Mouse (Mus musculus) cerebellum, postnatal 25 days (tissue): ENCODE measurements around the gene Rnf11.
A peak's percentile ranks its signal among the peaks of the same experiment; 100 is the strongest.

ENCODE experiments used
- DNase-seq, 2 experiments: peaks; one replicate each; pipeline ENCODE4 v3.0.0; 2021; ENCODE audit warnings: mixed read lengths in 2 of 2

Rnf11 gene

DNA sequence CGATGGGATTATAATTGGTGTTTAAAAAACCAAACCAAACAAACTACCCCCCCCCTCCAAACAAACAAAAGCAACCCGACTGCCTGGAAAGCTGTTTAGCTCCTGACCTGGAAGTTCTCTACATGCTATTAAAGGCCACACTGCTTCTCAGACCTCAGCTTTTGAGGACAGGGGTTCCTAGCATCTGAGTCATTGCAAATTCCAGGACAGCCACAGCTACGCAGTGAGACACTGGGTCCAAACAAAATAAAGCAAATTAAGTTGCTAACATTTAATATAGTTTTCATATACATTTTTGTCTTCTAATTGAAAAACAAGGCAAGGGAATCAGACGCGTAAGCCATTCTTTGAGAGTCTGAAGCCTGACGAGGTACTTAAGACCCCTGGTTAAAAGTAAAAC is 40.1 kb downstream of the Rnf11 start:
- no peak for DNase-seq

DNA sequence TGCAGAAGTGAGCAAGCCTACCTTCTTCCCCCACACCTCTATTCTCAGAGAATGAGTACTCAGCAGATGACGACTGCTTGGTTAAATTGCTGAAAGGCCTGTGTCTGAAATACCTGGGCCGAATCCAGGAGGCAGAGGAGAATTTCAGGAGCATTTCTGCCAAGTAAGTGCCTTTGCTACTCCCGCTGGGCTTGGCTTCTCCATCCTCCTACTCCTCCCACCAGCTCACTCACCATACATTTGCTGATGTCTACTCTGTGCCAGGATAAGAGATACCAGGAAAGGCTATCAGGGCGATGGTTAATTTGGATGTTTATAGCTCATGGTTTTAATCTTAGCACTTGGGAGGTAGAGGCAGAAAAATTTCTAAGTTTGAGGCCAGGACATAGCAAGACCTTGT is 41.9 kb downstream of the Rnf11 start:
- DNase-seq, result peak; percentile 75 to 86

DNA sequence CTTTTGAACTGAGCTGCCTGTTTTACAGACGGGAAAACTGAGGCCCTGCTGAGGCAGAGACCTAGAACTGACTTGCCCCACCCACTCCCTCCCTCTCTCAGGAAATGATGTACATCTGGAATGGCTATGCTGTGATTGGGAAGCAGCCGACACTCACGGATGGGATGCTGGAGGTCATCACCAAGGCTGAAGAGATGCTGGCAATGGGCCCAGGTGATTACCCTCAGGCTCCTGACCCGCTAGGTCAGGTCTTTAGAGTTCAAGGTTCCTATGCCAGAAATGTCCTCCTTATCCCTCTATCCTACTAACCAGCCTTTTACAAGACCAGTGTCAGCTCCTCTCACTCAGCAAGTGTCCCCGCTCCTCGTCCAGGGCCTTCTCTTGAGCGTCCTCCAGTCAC is 42.4 kb downstream of the Rnf11 start:
- DNase-seq, result peak in 1 of 2 experiments; percentile 38

DNA sequence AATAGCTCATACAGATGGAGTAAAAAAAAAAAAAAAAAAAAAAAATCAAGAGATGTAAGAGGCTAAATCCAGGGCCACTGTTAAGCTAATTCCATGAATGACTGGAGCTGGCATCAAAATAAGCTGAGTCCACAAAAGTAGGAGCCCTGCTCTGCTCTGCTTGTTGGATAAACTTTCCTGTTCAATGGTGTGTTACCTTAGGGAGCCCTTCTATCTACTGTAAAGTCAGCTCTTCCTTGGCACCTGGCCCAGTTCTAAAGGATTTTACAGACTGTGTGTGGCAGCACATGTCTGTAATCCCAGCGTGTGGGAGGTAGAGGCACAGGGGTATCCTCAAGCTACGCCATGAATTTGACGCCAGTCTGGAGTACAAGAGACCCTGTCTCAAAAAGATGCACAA is 43.5 kb downstream of the Rnf11 start:
- DNase-seq, result no peak

- no peak for DNase-seq
These were observed 44.1 kb downstream of the Rnf11 start for GRCm38 (mm10) chr4:109440381-109440780.

- no peak for DNase-seq
These were observed 44.7 kb downstream of the Rnf11 start for GRCm38 (mm10) chr4:109439825-109440248.

DNA sequence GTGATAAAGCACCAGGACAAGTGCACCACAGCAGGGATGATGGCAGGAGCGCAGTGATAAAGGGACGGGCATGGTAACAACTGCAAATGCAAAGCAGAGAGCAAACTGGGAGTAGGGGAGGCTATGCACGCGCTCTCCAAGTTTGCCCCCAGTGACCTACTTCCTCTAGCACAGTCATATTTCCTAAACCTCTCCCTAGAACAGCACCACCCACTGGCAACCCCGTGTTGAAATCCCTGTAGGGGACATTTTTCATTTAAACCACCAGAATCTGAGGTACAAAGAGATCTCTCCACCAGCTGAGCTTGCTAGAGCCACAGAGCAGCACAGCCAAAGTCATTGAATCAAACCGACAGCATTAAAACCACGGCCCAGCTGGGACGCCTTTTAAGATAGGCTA is 45.4 kb downstream of the Rnf11 start:
- DNase-seq, result no peak

DNA sequence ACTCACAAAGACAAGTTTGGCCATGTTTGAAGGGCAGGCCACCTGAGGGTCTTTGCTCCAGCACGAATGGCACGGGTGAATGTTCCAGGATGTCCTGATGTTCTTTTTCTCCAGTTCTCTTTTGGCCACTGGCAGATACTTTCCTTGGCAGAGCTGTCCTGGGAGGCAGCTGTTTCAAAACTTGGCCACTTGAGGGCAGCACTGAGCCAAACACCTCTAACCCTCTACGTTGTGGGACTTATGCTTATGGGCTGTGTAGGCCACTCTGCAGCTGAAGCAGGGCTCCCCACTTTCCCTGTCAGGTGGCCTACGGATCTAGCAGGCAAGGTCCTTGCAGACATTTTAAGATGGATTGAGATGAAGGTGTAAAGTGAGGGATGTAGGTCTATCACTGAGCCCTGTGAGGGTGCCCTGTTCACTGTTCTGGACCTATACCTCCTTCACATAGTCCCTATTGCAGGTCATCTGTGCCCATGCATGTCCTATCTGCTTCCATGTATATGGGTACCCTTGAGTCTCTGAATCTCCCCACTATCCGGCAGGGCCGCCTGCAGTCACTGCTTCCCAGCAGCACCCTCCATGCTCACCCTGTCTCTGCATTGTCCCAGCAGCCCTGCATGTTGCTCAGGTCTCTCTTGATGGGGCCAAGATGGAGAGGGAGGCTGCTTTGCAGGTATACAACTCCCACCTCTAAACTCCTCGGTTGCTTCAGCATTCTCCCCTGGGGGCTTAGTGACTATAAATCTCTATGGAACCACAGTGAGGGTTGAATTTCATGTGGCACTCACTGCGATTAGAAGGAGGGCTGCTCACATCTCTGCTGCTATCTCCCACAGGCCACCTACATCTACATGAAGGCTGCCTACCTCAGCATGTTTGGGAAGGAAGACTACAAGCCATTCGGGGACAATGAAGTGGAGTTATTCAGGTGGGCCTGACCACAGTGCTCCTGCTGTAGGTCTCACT is 46.3 kb downstream of the Rnf11 start:
- DNase-seq, result peak; percentile 74 to 80

DNA sequence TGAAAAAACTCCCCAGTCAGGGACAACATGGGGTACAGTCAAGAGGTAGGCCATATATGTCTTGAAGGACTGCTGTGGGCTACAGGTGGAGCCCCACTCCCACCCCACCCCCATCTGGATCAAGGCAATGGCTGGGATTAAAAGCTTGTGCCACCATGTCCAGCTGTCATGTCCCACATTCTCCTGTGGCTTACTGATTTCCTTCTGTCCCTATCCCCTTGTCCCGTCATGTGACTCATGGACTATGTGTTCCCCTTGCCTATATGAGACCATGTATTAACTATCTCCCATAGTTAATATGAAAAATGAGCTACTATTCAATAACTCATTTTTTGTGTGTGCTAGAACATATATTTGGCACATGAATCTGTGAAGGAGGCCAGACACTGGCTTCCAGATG is 50.3 kb downstream of the Rnf11 start:
- DNase-seq, result no peak

DNA sequence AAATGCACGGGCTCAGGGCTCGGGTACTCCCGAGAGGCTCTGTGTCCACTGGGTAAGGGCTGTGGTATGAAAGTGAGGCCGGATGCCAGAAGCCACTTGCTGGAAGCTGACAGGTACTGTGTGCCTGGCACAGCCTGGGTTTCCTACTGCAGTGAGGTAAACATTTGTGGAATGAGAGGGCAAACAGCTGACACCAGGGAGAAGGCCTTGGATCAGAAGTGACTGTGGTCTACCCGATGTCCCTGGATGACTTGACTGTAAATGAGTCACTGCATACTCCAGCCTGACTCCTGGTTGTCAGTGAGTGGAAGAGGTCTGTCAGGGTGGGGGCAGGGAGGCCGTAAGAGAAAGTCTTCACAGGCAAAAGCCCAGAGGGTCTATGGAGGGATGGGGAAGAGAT is 50.9 kb downstream of the Rnf11 start:
- peak; percentile 48 to 68 for DNase-seq

DNA sequence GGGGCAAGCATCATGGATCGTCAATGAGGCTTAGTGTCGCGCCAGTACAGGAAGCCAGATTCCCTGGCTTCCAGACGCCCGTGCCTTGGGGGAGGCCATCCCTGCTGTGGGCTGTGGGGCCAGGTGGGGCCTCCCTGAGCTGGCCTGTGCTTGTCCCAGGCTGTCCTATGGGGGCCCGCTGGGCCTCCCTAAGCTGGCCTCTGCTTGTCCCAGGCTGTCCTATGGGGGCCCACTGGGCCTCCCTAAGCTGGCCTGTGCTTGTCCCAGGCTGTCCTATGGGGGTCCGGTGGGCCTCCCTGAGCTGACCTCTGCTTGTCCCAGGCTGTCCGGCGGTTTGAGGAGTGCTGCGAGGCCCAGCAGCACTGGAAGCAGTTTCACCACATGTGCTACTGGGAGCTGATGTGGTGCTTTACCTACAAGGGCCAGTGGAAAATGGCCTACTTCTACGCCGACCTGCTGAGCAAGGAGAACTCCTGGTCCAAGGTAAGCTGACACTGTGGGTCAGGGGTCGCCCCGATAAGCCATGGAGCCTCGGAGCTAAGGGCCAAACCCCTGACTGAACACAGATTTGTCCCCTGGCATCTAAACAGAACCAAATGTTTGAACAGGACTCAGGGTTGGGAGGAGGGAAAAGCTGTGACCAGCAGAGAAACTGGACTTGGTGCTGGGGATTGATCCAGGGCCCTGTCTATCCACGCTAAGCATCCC is 51.7 kb downstream of the Rnf11 start:
- DNase-seq, result no peak

GRCm38 (mm10) chr4:109430854-109431253 is 53.7 kb downstream of the Rnf11 start:
- peak; percentile 56 to 66 for DNase-seq

- DNase-seq, result no peak
These were observed 54.3 kb downstream of the Rnf11 start for GRCm38 (mm10) chr4:109430250-109430649.

DNA sequence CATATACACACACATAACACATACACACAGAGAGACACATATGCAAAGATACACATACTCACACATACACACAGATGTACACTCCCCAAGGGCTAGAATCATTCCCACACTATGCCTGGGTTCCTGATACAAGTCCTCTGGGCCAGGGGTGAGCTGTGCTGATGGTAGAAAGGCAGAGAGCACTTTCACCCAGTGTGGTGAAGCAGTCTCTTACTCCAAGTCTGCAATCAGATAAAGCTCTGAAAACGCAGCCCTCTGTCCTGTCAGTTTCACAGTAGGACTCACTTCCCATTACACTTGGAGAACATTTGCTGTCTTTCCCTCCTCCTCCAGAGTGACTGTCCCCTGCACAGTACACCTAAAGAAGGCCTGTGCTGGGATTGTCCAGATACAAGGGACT is 57.5 kb downstream of the Rnf11 start:
- DNase-seq, result no peak

DNA sequence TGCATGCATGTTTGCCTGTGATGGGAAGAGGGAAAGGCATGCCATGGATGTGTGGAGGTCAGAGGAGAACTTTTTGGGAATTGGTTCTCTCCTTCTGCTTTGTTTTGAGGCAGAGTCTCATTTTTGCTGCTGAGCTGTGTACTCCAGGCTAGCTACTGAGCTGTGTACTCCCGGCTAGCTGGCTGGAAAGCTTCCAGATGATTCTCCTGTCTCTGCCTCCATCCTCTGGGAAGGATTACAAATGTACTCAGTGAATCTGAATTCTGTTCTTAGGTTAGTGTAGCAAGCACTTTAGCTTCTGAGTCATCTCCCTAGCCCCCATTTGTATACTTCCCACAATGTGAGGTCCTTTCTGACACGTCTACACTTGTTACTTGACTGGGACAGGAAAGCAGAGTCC is 61.1 kb downstream of the Rnf11 start:
- DNase-seq, result no peak

DNA sequence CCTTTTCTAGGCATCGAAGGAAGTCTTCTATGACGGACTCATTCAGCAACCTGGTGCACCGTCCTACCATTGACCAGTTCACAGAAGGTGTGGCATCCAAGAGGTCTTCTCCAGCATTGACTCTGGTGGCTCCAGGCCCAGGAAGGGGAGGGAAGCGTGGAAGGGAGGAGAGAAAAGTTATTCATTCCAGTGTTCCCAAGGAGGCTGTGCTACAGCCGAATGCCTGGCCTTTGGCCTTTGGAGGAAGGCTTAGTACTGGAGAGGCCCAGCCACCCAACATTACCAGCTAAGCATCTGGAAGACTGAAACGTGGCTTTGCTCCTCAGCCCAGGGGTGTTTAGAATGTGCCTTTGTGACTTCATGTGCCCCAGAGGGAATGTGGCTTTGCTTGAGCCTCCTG is 62.1 kb downstream of the Rnf11 start:
- DNase-seq, result no peak

- DNase-seq, result no peak
These were observed 62.9 kb downstream of the Rnf11 start for GRCm38 (mm10) chr4:109421608-109422007.

GRCm38 (mm10) chr4:109420138-109420795 is 64.3 kb downstream of the Rnf11 start:
- DNase-seq, result no peak

GRCm38 (mm10) chr4:109419563-109419962 is 65.0 kb downstream of the Rnf11 start:
- no peak for DNase-seq

DNA sequence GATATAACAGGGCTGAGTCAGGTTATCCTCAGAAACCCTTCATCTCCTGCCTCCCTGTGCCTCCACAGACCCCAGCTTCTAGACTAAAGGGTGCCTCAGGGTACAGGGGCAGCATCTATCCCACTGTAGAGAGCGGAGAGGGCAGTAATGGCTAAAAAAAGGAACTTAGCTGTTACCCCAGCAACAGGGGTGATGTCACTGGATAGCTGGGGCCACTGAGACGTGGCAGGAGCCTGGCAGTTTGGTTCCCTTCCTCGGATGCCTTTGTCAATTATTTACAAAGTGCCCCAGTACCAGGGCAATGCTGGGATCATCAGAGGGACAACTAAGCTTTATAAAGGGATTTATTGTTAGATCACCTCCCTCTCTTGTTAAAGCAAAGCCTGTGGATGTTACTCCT is 65.5 kb downstream of the Rnf11 start:
- no peak for DNase-seq

DNA sequence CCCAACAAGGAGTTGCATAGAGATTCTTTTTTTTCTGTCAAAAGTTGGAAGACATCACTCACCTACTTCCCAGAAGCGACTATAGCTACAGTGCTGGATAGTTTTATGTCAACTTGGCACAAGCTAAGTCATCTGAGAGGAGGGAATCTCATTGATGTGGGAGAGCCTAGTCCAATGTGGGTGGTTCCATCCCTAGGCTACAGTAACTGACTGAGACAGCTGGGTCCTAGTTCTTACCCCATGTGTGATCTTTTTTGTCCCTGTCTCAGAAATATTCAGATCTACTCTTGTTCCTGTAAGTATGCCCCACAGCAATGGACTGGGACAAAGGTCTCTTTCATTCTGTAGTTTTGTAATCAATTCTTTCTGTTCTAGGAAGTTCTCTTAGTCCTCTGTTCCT is 66.5 kb downstream of the Rnf11 start:
- no peak for DNase-seq

DNA sequence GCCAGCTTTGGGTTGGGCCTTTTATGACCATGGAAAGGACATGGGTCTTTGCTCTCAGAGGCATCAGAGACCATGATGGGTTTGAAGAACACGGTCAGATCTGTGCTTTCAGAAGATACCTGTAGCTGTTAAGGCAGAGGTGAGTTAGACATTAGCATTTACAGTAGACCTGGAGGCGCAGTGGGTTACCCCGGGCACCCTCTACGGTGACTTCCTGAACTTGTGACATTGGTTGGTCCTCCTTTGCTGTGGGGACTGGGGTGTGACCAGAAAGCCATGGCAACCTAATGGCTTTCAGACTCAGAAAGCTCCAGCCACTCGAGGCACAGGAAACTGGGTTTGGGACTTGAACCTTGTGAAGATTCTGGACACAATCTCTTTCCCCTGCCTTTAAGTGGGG is 72.3 kb downstream of the Rnf11 start:
- no peak for DNase-seq

DNA sequence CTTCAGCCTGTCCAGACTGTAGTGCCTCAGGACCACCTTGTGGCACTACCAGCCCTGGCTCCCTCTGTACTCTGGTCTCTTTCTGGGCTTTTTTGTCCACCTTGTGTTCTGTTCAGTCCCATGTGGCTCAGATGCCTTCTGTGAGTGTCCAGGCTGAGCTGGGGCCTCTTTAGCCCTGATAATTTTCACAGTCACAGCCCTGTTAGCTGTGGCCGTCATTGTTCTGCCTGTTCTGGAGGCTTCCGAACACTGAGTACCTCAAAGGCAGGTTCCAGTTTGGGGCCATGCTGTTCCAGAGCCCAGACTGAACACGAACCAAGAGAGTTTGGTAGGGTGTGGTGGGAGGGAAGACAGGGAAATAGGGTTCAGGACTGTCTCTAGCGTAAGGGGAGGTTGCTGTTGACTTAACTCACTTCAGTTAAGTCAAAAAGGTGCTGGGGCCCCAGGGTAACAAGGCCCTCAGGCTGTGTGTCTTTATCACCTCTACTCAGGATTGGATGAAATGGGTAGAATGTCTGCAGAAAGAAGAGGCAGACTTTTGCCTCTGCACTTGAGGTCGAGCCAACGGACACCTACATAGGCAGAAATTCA is 73.1 kb downstream of the Rnf11 start:
- DNase-seq, result no peak
